Mouse (Mus musculus) G1E (cell line): ENCODE results near the gene Vps36. TPM values are rescaled to one million over a fixed set of nuclear protein-coding genes. Genes with fewer than 3 reads are reported as not detected.

Source experiments
- ATAC-seq: 2 replicates; pipeline ENCODE4 v1.8.0; 2016; ENCODE audit warnings: mild to moderate bottlenecking; ENCODE audit not compliant: insufficient number of reproducible peaks, poor library complexity, low FRiP score, severe bottlenecking; ENCODE audit errors: extremely low read depth
- DNase-seq: peaks from one replicate; pipeline ENCODE4 v3.0.0; 2012; ENCODE audit warnings: low spot score
- H3K27me3 ChIP-seq: 2 replicates; pipeline ENCODE4 v1.6.1; 2012; ENCODE audit warnings: mild to moderate bottlenecking, low read length, inconsistent platforms; ENCODE audit not compliant: insufficient read depth
- H3K36me3 ChIP-seq: replicated peaks from 2 replicates; pipeline ENCODE3; 2012; ENCODE audit warnings: mild to moderate bottlenecking, inconsistent platforms
- H3K4me1 ChIP-seq: 2 replicates; pipeline ENCODE4 v1.6.1; 2012; ENCODE audit warnings: low read depth, low read length, inconsistent platforms, mixed read lengths; ENCODE audit not compliant: insufficient read depth
- H3K4me3 ChIP-seq: 2 replicates; pipeline ENCODE4 v1.5.1; 2012; ENCODE audit warnings: low read depth, mild to moderate bottlenecking, inconsistent platforms, low read length, moderate library complexity, mixed read lengths
- H3K9me3 ChIP-seq: replicated peaks from 2 replicates; pipeline ENCODE4 v1.6.1; 2012; ENCODE audit warnings: inconsistent platforms
- CTCF ChIP-seq: IDR thresholded peaks from 2 replicates; pipeline ENCODE4 v1.5.1; 2012; ENCODE audit warnings: low read depth, low read length, inconsistent platforms, mixed read lengths
- GATA1 ChIP-seq: IDR thresholded peaks from 2 replicates; pipeline ENCODE4 v1.6.1; 2012; ENCODE audit warnings: borderline replicate concordance, low read length, inconsistent platforms, mixed read lengths
- GATA2 ChIP-seq: IDR thresholded peaks from 2 replicates; pipeline ENCODE4 v1.6.1; 2012; ENCODE audit warnings: low read depth, low read length, inconsistent platforms, borderline replicate concordance
- POLR2AphosphoS5 ChIP-seq: IDR thresholded peaks from 2 replicates; pipeline ENCODE4 v1.6.1; 2012; ENCODE audit warnings: low read depth, low read length, inconsistent platforms; ENCODE audit not compliant: insufficient replicate concordance
- TAL1 ChIP-seq: conservative IDR thresholded peaks from 2 replicates; pipeline ENCODE4 v1.6.1; 2012; ENCODE audit warnings: low read depth, low read length, inconsistent platforms, mixed read lengths
- polyA plus RNA-seq: library from polyadenylated mRNA; stranded (reverse); fragments of >175 nt; gene quantifications from 2 replicates; pipeline ENCODE4 v1.2.3, GENCODE M21; 2012
- total RNA-seq, 2 experiments: library from RNA; stranded (forward) in 1 of 2; stranded (reverse) in 1 of 2; fragments of 200-1000 nt in 1 of 2; fragments of >200 nt in 1 of 2; fragmentation: Nextera tagmentation in 1 of 2; gene quantifications; 2 replicates each; pipeline ENCODE4 v1.2.3; 2014 to 2017

Gene Vps36
- total and polyA plus RNA-seq, 3 experiments: 9.7 to 43.3 (median 41.1) TPM

DNA sequence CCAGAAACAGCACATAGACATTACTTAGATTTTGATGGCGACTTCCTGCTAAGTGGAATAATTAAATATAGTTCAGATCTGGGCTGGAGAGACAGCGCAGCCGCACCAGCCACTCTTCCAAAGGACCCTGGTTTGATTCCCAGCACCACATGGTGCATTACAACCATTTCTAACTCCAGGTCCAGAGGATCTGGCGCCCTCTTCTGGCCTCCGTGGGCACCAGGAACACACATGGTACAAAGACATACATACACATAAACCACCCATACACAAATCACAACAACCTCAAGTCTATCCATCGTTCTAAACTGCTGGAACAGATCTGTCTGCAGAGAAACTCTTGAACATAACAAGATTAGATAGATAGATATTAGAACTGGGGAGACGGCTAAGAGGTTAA lies 16.6 kb upstream of the Vps36 start:
- no peaks in the 10 kb centered on the region for H3K4me1 ChIP-seq
- peaks cover 4% of the 10 kb centered on the region for H3K9me3 ChIP-seq
- DNase-seq (no peak), ATAC-seq (no peak)
- TF ChIP-seq TAL1 (no peak), CTCF (no peak), POLR2AphosphoS5 (no peak), GATA2 (no peak), GATA1 (no peak)
- H3K4me3 ChIP-seq: no peak overlapping the region
- H3K36me3 ChIP-seq: peaks cover 64% of the 10 kb centered on the region
- no peaks in the 10 kb centered on the region for H3K27me3 ChIP-seq

DNA sequence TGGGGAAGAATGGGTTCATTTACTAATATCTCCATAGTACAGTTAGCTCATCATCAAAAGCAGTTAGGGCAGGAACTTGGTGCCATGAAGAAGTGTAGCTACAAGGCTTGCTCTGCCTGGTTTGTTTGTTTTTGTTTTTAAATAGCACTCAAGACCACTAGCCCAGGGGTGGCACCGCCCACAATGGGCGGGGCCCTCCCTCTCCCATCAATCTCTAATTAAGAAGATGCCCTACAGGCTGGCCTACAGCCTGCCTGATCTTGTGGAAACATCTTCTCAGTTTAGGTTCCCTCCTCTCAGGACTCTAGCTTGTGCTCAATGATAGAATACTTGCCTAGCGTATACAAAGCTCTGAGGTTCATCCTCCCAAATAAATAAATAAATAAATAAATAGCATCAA lies 7.7 kb upstream of the Vps36 start:
- H3K9me3 ChIP-seq: no peaks in the 10 kb centered on the region
- peaks cover 5% of the 10 kb centered on the region; the same call in 1 of the 2 replicates for H3K27me3 ChIP-seq
- no peak for DNase-seq
- H3K4me3 ChIP-seq: peak overlapping the region; percentile 84
- H3K36me3 ChIP-seq: peaks cover 26% of the 10 kb centered on the region
- peak; percentile 48; the same call in 1 of the 2 replicates for ATAC-seq
- peaks cover 29% of the 10 kb centered on the region for H3K4me1 ChIP-seq
- TF ChIP-seq GATA2 (no peak), POLR2AphosphoS5 (no peak), GATA1 (no peak), CTCF (no peak), TAL1 (no peak)

DNA sequence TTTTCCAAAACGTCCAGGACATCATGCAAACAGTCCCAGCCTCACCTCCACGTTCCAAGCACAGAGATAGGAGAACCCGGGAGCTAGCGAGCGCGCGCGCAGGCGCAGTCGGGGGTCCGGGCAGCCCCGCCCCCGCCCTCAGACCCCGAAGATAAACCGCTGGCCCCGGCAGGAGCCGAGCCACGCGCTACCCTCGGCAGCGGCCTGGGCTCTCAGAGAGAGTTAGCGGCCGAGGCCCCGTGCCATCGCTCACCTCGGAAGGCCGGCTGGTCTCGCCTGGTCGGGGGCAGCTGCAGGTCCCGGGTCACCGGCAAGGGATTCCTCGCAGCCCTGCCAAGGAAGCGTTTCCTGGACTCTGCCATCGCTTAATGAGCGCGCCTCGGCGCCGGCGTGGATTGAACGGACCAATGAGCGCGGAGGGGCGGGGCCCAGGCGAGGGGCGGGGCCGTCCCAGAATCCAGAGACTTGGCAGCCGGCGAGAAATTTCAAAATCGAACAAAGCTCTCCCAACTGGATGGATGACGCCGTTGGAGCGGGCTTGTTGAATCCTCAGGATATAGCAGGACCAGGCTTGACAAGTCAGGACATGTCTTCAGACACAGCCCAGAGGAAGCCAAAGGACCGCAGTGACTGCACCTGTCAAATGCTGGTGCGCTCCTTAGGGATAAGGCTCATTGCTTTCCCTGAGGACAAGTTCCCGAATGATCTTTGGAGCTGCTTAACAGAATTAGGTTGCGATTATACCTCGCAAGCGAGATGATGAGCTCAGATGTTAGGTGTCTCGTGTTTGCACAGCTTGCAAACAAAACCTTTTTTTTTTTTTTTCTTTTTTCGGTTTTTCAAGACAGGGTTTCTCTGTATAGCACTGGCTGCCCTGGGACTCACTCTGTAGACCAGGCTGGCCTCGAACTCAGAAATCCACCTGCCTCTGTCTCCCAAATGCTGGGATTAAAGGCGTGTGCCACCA lies 6.9 kb upstream of the Vps36 start, which contains the start of gene Ckap2:
TSS of gene Ckap2 (minus strand) at position 389 of the 967 bp plus-strand sequence.
- Histone ChIP-seq H3K4me3 (peak within 1 kb of the TSS; percentile 84), H3K4me1 (peaks cover 30% of the 10 kb centered on the region), H3K36me3 (peaks cover 18% of the 10 kb centered on the region), H3K9me3 (no peaks in the 10 kb centered on the region), H3K27me3 (peaks cover 5% of the 10 kb centered on the region; the same call in 1 of the 2 replicates)
- DNase-seq: peak; percentile 78
- TF ChIP-seq TAL1 (no peak), CTCF (no peak), GATA1 (no peak), POLR2AphosphoS5 (no peak), GATA2 (no peak)
- ATAC-seq: peak; percentile 86

DNA sequence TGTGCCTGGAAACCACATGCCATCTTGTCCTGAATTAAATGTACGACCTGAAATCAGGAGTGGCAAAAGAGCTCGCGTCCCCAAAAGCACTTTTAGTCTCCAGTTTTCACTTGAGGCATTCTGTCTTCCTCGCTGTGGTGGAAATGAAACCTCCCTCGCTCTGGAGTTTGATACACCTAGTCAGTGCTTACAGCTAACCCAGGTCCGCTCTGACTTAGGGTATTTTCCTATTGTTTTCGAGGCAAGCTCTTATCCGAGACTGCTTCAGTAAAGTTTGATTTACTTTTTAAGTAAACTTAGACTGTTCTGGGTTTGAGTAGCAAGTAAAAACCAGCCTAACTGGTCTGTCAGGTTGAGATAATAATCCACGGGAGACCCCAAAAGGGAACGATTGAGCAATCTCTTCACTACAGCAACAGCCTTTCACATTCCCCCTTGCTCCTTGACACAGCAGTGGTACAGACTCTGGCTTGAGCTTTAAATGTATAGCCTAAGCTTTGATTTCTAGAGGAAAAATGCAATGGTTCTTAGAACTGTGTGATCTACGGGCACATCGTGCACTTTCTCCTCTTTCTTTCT lies 912 bp downstream of the Vps36 start:
- no peak for ATAC-seq
- H3K27me3 ChIP-seq: no peaks in the 10 kb centered on the region
- TF ChIP-seq CTCF: no peak
- DNase-seq: peak; percentile 18
- peaks cover 26% of the 10 kb centered on the region for H3K4me1 ChIP-seq
- peaks cover 21% of the 10 kb centered on the region for H3K36me3 ChIP-seq
- H3K9me3 ChIP-seq: no peaks in the 10 kb centered on the region
- peak overlapping the region; percentile 89 for H3K4me3 ChIP-seq

DNA sequence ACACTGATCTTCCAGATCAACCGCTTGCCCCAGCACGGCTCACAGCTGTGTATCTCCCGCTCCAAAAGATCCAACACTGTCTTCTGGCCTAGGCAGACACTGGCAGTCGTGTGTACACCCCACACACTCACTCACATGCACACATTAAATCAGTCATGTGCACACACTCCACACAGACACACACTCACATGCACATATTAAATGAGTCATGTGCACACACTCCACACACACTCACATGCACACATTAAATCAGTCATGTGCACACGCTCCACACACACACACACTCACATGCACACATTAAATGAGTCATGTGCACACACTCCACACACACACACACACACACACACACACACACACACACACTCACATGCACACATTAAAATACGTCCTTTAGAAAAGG lies 5.3 kb downstream of the Vps36 start:
- Histone ChIP-seq H3K9me3 (no peaks in the 10 kb centered on the region), H3K4me1 (peaks cover 17% of the 10 kb centered on the region), H3K36me3 (peaks cover 56% of the 10 kb centered on the region), H3K4me3 (no peak overlapping the region), H3K27me3 (no peaks in the 10 kb centered on the region)
- TF ChIP-seq GATA1 (no peak), TAL1 (no peak), GATA2 (no peak), CTCF (no peak), POLR2AphosphoS5 (no peak)
- DNase-seq (no peak), ATAC-seq (no peak)

DNA sequence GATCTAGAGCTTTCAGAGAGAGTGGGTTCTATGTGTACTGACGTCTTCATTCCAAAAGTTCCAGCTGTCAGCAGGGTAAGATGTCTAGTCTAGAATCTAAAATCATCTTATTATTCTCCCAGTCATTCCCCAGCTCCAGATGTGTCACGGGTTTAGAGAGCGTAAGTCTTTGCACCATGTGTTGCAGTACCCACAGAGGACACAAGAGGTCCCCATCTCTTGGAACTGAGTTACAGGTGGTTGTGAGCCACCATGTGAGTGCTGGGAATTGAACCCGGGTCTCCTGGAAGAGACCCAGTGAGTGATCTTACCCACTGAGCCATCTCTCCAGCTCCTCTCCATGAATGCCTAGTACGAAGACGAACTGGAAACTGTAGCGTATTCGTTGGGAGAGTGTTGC lies 6.9 kb downstream of the Vps36 start:
- TF ChIP-seq TAL1 (no peak), GATA2 (no peak), GATA1 (no peak), CTCF (no peak), POLR2AphosphoS5 (no peak)
- ATAC-seq (no peak), DNase-seq (no peak)
- Histone ChIP-seq H3K27me3 (no peaks in the 10 kb centered on the region), H3K9me3 (no peaks in the 10 kb centered on the region), H3K4me3 (no peak overlapping the region), H3K36me3 (peaks cover 64% of the 10 kb centered on the region), H3K4me1 (peaks cover 4% of the 10 kb centered on the region)

DNA sequence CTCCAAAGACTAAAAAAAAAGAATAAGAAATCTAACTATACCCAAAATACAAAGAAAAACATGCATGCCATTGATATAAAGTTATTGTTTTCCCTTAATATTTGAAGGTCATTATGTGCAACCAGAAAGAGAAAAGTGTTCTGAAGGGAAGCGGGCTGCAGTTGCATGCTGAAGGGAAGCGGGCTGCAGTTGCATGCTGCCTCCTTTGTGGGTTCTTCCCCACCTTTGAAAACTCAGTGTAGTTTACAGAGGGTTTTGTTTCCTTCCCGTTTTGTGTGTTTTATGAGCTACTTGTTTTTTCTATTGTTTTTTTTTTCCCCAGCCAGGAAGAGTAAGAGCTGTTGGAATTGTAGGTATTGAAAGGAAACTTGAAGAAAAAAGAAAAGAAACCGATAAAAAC lies 14.9 kb downstream of the Vps36 start:
- no peak for TF ChIP-seq POLR2AphosphoS5
- TF ChIP-seq TAL1: no peak
- no peak for TF ChIP-seq CTCF
- TF ChIP-seq GATA2: no peak
- no peak for TF ChIP-seq GATA1
- Histone ChIP-seq H3K4me1 (peaks cover 30% of the 10 kb centered on the region), H3K4me3 (no peak overlapping the region), H3K36me3 (peaks cover 63% of the 10 kb centered on the region), H3K27me3 (no peaks in the 10 kb centered on the region), H3K9me3 (no peaks in the 10 kb centered on the region)
- no peak for DNase-seq
- ATAC-seq: no peak
